Mouse (Mus musculus) C2C12 (cell line): ENCODE data around the gene Ctnna2. TPM values are rescaled to one million over a fixed set of nuclear protein-coding genes. Genes with fewer than 3 reads are reported as not detected.

Source experiments
- H3K27me3 ChIP-seq: one replicate; pipeline ENCODE4 v1.6.1; 2011; ENCODE audit not compliant: control insufficient read depth, insufficient read depth, insufficient read length
- H3K36me3 ChIP-seq: one replicate; pipeline ENCODE4 v1.6.1; 2011; ENCODE audit not compliant: control insufficient read depth, insufficient read depth
- H3K4me3 ChIP-seq: one replicate; pipeline ENCODE4 v1.5.1; 2011; ENCODE audit warnings: mild to moderate bottlenecking, control low read depth; ENCODE audit not compliant: poor library complexity, insufficient read depth, severe bottlenecking
- H3K79me2 ChIP-seq: one replicate; pipeline ENCODE4 v1.6.1; 2011; ENCODE audit not compliant: control insufficient read depth, insufficient read depth
- H3K79me3 ChIP-seq: one replicate; pipeline ENCODE4 v1.6.1; 2011; ENCODE audit warnings: low read depth, control low read depth
- H3ac ChIP-seq: one replicate; pipeline ENCODE3; 2011; ENCODE audit warnings: low read depth; ENCODE audit not compliant: control insufficient read depth, insufficient read length
- CEBPB ChIP-seq: IDR thresholded peaks from one replicate; pipeline ENCODE4 v1.6.1; 2011; ENCODE audit warnings: low read depth, mild to moderate bottlenecking, control low read depth, moderate library complexity
- CTCF ChIP-seq: IDR thresholded peaks from one replicate; pipeline ENCODE4 v1.5.1; 2011; ENCODE audit not compliant: control insufficient read depth, insufficient read depth, insufficient read length
- FOSL1 ChIP-seq: IDR thresholded peaks from one replicate; pipeline ENCODE4 v1.8.0; 2011; ENCODE audit warnings: mild to moderate bottlenecking, low read length; ENCODE audit not compliant: poor library complexity, insufficient read depth, severe bottlenecking
- MAX ChIP-seq: IDR thresholded peaks from one replicate; pipeline ENCODE4 v1.6.1; 2011; ENCODE audit warnings: mild to moderate bottlenecking, control low read depth
- MYOD1 ChIP-seq: IDR thresholded peaks from one replicate; pipeline ENCODE4 v1.6.1; 2011; ENCODE audit warnings: low read depth; ENCODE audit not compliant: control insufficient read depth, insufficient read length
- MYOG ChIP-seq: IDR thresholded peaks from one replicate; pipeline ENCODE4 v1.6.1; 2011; ENCODE audit not compliant: control insufficient read depth, insufficient read length; ENCODE audit errors: extremely low read depth
- USF1 ChIP-seq: IDR thresholded peaks from one replicate; pipeline ENCODE4 v1.6.1; 2011; ENCODE audit warnings: low read depth, mild to moderate bottlenecking, control low read depth, moderate library complexity
- polyA plus RNA-seq: library from polyadenylated mRNA; unstranded; fragments of >200 nt; fragmentation: generic; extraction: Trizol; gene quantifications from one replicate; pipeline ENCODE4 v1.2.1, GENCODE M21; 2012; ENCODE audit warnings: missing spikeins

Gene Ctnna2
- polyA plus RNA-seq, 1 experiment, result not detected

DNA sequence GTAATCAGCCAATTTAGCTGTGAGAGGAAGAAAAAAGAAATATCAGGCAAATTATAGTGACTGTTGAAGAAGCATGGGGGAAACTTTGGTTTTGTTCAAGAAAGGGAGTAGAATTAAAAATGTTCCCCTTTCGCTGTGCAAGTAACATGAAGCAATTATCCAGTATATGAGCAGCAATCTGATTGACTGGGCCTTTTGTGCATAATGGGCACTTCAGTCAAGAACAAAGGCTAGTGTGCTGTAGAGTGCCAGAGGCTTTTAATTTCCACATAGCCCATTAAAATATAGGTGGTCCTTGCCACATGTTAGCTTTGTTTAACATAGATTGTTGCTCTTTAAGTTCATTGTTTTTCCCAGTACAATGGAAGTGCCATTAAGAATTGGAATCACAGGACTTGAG, 566.0 kb downstream of the Ctnna2 start:
- H3K79me3 ChIP-seq, result no peaks in the 10 kb centered on the region
- H3ac ChIP-seq, result no peak overlapping the region
- no peaks in the 10 kb centered on the region for H3K79me2 ChIP-seq
- no peak for TF ChIP-seq MYOG
- TF ChIP-seq CTCF, result no peak
- TF ChIP-seq MYOD1, result no peak
- TF ChIP-seq USF1, result no peak
- no peak for TF ChIP-seq FOSL1
- TF ChIP-seq CEBPB, result no peak
- TF ChIP-seq MAX, result no peak
- no peaks in the 10 kb centered on the region for H3K27me3 ChIP-seq
- no peak overlapping the region for H3K4me3 ChIP-seq
- H3K36me3 ChIP-seq, result no peaks in the 10 kb centered on the region

DNA sequence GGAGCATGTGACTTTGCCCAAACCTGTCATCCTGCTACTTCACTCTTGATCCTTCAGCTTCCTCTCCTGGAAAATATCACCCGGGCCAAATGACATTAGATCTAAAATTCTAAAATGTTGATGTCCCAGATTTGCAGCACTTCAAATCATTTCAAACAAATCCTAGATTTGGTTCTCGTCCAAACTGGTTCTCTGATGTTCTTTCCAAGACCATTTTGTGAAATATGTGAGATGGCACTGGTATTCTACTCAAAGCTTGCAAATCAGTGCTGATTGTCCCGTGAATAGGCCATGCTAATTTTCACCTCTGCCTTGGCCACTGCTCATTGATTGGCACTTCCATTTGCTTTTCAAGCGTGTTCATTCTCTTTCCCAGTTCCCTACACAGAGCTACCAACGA, 571.0 kb downstream of the Ctnna2 start:
- TF ChIP-seq USF1 (no peak), MYOD1 (no peak), CTCF (no peak), CEBPB (no peak), MYOG (no peak), MAX (no peak)
- Histone ChIP-seq H3ac (no peak overlapping the region), H3K79me3 (no peaks in the 10 kb centered on the region), H3K4me3 (no peak overlapping the region), H3K36me3 (no peaks in the 10 kb centered on the region), H3K79me2 (no peaks in the 10 kb centered on the region), H3K27me3 (no peaks in the 10 kb centered on the region)

DNA sequence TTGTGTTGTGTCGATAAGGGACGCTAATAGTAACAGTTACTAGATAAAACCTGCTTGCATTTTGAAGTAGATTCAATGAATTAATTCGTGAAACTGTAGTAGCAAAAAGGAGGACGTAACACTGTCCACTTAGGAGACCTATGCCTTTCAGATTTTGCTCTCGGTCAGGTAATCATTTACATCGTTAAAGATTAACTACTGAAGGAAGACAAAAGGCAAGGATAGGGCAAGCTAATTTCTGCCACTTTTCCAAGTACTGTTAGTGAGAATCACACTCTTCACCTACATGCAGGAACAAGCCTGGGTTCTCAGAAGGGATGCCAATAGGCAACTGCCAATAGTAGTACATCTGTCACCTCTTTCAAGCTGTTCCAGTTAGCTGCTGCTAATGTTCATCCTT, 578.7 kb downstream of the Ctnna2 start:
- Histone ChIP-seq H3K79me2 (no peaks in the 10 kb centered on the region), H3K4me3 (no peak overlapping the region), H3K27me3 (no peaks in the 10 kb centered on the region), H3K36me3 (no peaks in the 10 kb centered on the region), H3K79me3 (no peaks in the 10 kb centered on the region), H3ac (no peak overlapping the region)
- TF ChIP-seq USF1, result no peak
- TF ChIP-seq MYOG, result no peak

DNA sequence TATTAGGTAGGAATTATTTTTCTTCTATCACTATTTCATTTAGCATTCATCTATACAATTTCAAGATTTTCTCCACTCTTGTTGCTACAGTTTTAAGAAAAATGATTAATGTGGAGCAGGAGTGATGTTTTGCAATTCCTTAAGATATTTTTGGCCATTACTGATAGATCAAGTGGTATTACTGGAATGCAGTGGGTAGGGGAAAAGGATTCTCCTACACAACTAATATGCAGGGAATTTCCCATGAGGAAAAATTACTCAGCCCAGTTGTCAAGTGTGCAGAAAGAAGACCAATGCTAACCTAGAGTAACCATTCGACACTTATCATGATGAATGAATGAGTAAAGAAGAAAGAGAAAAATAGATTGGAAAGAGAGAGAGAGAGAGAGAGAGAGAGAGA, 587.8 kb downstream of the Ctnna2 start:
- Histone ChIP-seq H3K4me3 (no peak overlapping the region), H3K27me3 (no peaks in the 10 kb centered on the region), H3K79me2 (no peaks in the 10 kb centered on the region), H3K36me3 (no peaks in the 10 kb centered on the region), H3ac (no peak overlapping the region), H3K79me3 (no peaks in the 10 kb centered on the region)
- TF ChIP-seq MYOD1, result no peak
- no peak for TF ChIP-seq MYOG
- no peak for TF ChIP-seq USF1
- TF ChIP-seq MAX, result no peak
- no peak for TF ChIP-seq FOSL1
- no peak for TF ChIP-seq CEBPB
- no peak for TF ChIP-seq CTCF

DNA sequence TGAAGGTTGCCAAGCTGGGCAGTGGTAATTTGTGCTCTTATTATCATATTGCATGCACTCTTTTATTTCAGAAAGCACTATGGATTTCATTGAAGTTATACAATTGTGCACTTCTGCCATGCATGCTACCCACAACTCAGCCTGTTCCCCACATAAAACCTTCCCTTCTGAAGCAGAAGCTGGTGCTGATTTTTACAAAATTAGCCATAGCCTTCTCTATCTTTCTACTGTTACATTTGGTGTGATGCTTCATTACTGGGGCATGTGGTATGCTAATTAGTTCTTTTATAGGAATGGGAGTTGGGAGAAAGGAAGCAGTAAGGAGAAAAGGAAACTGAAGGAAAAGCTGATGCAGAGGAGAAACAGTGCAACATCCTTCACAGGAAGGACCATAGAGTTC, 598.2 kb downstream of the Ctnna2 start:
- Histone ChIP-seq H3K4me3 (no peak overlapping the region), H3K27me3 (no peaks in the 10 kb centered on the region), H3ac (no peak overlapping the region), H3K79me2 (no peaks in the 10 kb centered on the region), H3K79me3 (no peaks in the 10 kb centered on the region), H3K36me3 (no peaks in the 10 kb centered on the region)
- TF ChIP-seq MYOD1, result no peak
- no peak for TF ChIP-seq FOSL1
- no peak for TF ChIP-seq CEBPB
- no peak for TF ChIP-seq USF1
- TF ChIP-seq CTCF, result no peak
- TF ChIP-seq MYOG, result no peak
- TF ChIP-seq MAX, result no peak

DNA sequence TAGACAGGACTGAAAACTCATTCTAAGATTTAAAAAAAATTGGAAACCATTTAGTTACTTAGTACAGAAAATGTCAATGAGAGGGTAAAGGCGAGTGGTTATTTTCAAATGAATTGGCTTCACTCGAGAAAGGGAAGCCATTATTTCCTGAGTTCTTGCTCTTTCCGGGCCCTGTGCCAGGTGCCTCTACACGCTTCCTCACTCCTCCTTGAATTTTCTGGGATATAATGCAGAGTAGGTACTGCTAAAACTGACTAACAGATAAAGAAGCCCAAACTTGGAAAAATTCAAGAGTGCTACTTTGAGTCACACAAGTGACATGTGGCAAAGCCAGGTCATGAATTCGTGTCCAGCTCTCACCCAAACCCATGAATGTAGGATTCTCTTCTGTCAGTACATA, 606.4 kb downstream of the Ctnna2 start:
- H3K27me3 ChIP-seq, result no peaks in the 10 kb centered on the region
- no peaks in the 10 kb centered on the region for H3K36me3 ChIP-seq
- no peak overlapping the region for H3K4me3 ChIP-seq
- H3K79me3 ChIP-seq, result no peaks in the 10 kb centered on the region
- TF ChIP-seq FOSL1, result no peak
- no peak for TF ChIP-seq MAX
- TF ChIP-seq CEBPB, result no peak
- TF ChIP-seq CTCF, result no peak
- TF ChIP-seq MYOG, result no peak
- TF ChIP-seq USF1, result no peak
- TF ChIP-seq MYOD1, result no peak
- H3ac ChIP-seq, result no peak overlapping the region
- H3K79me2 ChIP-seq, result no peaks in the 10 kb centered on the region
